Mouse (Mus musculus) spleen, postnatal 4 days (tissue): ENCODE data around the gene Dnajc12.
"Not testable (repeated sequence)": the region's sequence is repeated elsewhere in the genome, so short reads cannot be mapped to it uniquely, and the experiment has no call there.

Source experiments
- DNase-seq, 2 experiments: peaks; one replicate each; pipeline ENCODE4 v3.0.0; 2022; ENCODE audit warnings: low spot score in 2 of 2

Gene Dnajc12

GRCm38 (mm10) chr10:63382372-63383279 lies at the start of gene Dnajc12:
Gene Dnajc12, plus strand, starts transcription at chr10:63382443.
- DNase-seq: peak; percentile 79 to 84

DNA sequence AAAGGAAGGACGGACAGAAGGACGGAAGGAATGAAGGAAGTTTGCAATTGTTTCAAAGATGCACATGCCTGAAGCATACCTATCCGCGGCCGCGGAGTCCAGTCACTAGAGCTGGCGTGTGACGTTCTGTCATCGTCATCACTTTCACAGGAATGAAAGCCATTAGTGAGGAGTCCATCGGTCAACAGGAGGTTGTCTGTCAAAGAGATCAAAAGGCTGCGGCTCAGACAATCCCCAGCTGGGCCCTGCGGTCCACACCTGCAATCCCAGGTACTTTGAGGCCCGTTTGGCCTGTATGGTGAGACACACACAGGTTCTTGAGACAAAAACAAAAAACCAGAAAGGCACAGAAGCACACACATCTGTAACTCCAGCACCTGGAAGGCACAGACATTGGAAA lies 45.3 kb upstream of the Dnajc12 start:
- no peak for DNase-seq

DNA sequence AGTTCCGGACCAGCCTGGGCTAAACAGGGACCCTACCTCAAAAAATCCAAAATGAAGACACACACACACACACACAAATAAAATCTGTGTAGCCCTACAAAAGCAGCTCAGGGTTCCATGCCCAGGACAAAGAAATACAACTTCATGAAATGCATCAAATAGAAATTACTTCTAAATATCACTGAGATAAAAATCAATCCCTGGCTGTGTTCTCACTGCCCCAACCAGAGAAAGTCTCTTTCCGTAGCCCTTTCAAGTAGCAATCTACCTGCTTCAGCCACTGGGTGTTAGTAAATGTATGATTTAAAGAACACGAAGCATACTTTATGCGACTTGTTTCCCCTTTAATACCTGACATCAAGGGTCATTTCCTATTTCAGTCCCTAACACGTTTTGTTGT lies 44.9 kb upstream of the Dnajc12 start:
- DNase-seq: no peak

DNA sequence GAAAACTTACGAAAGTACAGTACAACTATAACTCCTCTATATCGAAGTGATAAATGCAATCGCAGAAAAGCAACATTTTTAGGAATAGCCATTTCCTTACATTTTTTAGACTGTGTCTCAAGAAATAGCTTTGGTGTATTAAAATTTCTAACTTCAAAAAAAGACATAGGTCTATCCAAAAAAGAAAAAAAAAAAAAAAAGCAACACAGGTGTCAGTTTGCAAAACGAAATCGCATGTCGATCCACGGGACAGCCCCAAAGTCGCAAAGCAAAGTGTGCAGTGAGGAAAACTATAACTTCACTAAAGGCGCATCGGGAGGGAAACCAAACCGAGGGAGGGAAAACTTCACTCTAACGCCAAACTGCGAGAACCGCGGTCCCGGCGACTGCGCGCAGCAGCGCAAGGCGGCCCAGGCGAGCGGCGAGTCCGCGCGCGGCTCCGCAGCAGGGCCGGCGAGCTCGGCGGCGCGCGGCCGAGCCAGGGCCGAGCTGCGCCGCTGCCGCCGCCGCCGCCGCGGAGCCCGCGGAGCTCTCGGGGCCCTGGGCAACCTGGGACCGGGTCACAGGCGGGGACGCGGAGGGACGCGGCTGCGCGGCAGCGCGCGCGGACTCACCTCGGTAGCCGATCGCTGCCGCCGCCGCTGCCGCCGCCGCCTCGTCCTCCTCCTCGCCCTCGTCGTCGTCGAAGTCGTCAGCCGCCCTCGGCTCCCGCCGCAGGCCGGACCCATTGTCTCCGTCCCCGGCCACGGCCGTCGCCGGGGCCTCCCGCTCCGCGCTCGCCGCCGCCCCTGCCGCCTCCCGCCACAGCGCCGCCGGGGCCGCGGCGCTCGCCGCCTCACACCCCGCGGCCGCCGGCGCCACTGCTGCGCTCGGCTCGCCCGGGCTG lies 44.0 kb upstream of the Dnajc12 start:
- DNase-seq: peak; percentile 58 to 84

DNA sequence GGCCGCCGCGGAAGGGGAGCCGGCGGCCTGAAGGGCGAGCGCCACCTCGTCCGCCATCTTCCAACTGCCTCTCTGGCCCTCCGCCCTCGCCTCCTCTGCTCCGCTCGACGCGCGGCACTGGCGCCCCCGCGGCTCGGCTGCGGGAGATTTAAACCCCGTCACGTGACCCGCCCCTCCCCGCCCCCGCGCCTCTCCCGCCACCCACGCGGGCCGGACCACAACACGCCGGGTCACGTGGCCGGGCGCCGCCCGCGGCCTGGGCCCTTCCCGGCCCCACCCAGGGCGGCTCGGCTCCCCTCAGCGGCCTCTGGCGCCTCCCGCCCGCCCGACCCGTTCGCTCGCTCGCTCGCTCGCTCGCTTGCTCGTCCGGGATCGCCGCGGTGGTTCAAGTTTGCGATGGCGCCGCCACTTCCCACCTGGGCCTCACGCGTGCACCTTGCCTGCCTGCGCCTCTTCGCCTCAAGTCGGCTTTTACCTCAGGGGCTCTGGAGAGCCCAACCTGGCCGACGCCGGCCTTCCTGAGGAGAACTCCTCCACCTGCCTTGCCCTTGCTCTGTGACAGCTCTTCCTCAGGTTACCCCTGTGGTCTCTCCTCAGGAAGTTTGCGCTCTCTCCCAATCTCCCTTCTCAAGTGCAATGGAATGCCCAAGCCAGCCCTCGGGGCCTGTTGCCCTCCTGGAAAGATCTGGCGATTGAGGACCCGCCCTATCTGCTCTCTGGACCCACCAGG lies 43.2 kb upstream of the Dnajc12 start:
- DNase-seq: peak; percentile 91 to 96

GRCm38 (mm10) chr10:63341351-63341750 lies 40.9 kb upstream of the Dnajc12 start:
- no peak for DNase-seq

DNA sequence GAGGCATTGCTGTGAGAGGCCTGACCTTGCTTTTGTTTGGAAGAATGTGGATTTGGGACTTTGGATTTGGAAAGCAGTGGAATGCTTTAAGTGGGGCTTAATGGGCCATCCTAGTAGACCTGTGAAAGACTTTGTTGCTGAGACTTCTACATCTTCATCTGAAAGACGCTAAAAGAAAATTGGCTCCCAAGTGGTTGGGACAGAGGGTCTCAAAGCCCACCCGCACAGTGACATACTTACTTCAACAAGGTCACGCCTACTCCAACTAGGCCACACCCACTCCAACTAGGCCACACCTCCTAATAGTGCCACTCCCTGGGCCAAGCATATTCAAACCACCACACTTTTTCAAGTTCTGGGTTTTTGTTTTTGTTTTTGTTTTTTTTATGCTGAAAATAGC lies 37.5 kb upstream of the Dnajc12 start:
- no peak for DNase-seq

- no peak for DNase-seq
These were observed 34.0 kb upstream of the Dnajc12 start for GRCm38 (mm10) chr10:63348291-63348690.

GRCm38 (mm10) chr10:63350666-63351065 lies 31.6 kb upstream of the Dnajc12 start:
- no peak for DNase-seq

DNA sequence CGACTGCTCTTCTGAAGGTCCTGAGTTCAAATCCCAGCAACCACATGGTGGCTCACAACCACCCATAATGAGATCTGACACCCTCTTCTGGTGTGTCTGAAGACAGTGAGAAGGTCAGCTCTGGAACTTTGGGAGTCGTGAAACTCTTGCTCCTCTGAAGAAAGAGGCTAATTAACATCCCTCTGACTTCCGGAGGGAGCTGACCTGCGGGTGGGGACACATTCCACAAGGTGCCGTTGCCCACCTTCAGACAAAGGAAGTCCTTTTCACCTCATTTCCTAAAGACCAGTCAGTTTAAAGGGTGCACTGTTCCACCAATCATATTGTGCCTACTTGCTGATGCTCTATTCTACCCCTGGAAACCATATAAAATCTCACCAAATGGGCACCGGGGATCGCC lies 31.1 kb upstream of the Dnajc12 start:
- not testable (repeated sequence) for DNase-seq

- no peak for DNase-seq
These were observed 30.1 kb upstream of the Dnajc12 start for GRCm38 (mm10) chr10:63352111-63352510.

- no peak for DNase-seq
These were observed 21.7 kb upstream of the Dnajc12 start for GRCm38 (mm10) chr10:63360502-63360901.

DNA sequence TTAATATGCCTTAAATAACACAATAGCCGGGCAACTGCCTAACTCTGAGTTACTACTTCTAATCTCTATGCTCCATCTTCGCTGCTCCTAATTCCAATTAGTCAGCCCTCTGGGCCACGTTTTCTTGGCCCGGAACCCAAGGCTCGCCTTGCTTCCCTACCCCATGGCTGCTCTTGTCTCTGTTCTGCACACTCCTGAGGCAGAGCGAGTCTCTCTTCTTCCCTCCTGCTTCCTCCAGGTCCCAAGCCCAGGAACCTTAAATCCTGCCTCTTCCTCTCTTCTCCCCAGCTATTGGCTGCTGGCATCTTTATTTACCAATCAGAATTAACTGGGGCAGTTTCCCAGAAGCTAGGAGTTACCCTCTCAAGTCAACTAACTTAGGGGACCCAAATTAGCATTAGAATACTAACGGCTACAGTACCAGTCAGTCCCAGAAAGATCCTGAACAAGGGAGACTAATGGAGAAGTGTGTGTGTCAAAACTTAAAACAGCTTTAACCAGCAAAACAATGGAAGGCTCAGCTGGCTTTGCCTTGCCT lies 16.3 kb upstream of the Dnajc12 start:
- DNase-seq: no peak

- DNase-seq: no peak
These were observed 14.9 kb upstream of the Dnajc12 start for GRCm38 (mm10) chr10:63367386-63367785.

GRCm38 (mm10) chr10:63368041-63368440 lies 14.2 kb upstream of the Dnajc12 start:
- DNase-seq: no peak

DNA sequence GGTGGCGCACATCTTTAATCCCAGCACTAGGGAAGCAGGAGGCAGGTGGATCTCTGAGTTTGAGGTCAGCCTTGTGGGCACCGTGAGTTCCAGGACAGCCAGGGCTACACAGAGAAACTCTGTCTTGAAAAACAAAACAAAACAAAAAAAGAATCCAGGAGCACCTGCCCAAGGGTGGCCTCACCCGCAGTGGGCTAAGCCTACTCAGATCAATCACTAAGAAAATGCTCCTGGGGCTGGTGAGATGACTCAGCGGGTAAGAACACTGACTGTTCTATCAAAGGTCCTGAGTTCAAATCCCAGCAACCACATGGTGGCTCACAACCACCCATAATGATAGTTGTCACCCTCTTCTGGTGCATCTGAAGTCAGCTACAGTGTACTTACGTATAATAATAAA lies 5.9 kb upstream of the Dnajc12 start:
- no peak for DNase-seq

DNA sequence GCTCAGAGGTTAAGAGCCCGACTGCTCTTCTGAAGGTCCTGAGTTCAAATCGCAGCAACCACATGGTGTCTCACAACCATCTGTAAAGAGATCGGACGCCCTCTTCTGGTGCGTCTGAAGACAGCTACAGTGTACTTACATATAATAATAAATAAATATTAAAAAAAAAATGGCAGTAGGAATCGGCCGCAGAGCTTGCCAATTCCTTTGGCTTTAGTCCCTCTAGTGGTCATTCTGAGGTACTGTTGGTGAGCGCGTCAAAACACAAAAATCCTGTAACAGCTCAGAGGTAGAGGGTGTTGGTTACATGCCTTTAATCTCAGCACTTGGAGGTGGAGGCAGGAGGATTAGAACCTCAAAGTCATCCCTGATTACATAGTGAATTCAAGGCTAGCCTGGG lies 4.8 kb upstream of the Dnajc12 start:
- peak; percentile 56 to 80 for DNase-seq

GRCm38 (mm10) chr10:63378948-63379680 lies 3.1 kb upstream of the Dnajc12 start:
- DNase-seq: no peak

DNA sequence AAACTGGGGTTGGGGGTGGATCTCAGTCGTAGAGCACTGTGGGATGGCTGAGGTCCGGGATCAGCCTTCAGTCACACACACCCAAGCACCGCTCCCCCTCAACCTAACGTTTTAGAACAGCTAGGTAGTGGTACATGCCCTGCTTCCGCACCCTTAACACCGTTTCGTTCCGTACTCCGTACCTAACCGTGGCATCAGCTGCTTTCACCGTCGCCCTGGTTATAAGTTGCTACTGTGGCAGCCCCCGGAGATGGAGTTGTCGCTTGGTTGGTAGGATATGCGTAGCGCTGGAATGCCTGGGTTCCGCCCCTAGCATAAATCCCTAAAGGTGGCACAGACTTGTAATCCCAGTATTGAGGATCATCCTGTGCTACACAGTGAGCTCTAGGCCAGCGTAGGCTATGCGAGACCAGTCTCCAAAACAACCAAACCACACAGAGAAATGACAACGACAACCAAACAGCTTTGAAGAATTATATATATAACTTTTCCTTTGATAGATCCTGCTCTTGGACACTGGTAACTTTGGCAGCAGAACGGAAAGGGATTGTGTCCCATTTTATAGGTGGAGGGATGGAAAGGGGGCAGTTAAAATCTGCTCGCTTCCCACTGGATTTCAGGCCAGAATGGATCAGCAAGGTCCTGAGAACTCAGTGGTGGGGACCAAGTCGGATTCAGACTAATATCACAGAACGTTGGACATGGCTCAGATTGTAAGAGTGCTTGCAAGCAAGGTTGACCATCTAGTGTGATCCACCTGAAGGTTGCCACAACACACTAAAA lies 554 bp upstream of the Dnajc12 start, which contains the start of gene Sirt1:
Gene Sirt1, minus strand, starts transcription at position 207 of the 783 bp plus-strand sequence.
- no peak for DNase-seq

- not testable (repeated sequence) for DNase-seq
These were observed 3.7 kb downstream of the Dnajc12 start for GRCm38 (mm10) chr10:63385897-63386296.
